Mouse (Mus musculus) neural tube, embryonic 15.5 days (tissue): Measurements from ENCODE around the gene Sncb. TPM values are rescaled to one million over a fixed set of nuclear protein-coding genes. Genes with fewer than 3 reads are reported as not detected.

Experiments used
- ATAC-seq: fragments of 200-750 bp; cut with Nextera tagmentation; 2 replicates; pipeline ENCODE4 v1.8.0; 2017; ENCODE audit warnings: mild to moderate bottlenecking, moderate TSS enrichment, moderate library complexity; ENCODE audit not compliant: low FRiP score
- H3K27ac ChIP-seq: fragments of 300-500 bp; sonication (generic); replicated peaks from 2 replicates; pipeline ENCODE4 v1.5.1; 2015; ENCODE audit warnings: mild to moderate bottlenecking, inconsistent platforms
- H3K27me3 ChIP-seq: fragments of 300-500 bp; sonication (generic); replicated peaks from 2 replicates; pipeline ENCODE4 v1.6.1; 2015; ENCODE audit warnings: inconsistent platforms
- H3K36me3 ChIP-seq: fragments of 300-500 bp; sonication (generic); 2 replicates; pipeline ENCODE4 v1.6.1; 2015; ENCODE audit warnings: inconsistent platforms
- H3K4me1 ChIP-seq: fragments of 300-500 bp; sonication (generic); 2 replicates; pipeline ENCODE4 v1.6.1; 2015; ENCODE audit warnings: inconsistent platforms
- H3K4me2 ChIP-seq: fragments of 300-500 bp; sonication (generic); 2 replicates; pipeline ENCODE4 v1.6.1; 2015; ENCODE audit warnings: inconsistent platforms, mild to moderate bottlenecking, moderate library complexity
- H3K4me3 ChIP-seq: fragments of 300-500 bp; sonication (generic); replicated peaks from 2 replicates; pipeline ENCODE4 v1.5.1; 2015; ENCODE audit warnings: mild to moderate bottlenecking, inconsistent platforms
- H3K9ac ChIP-seq: fragments of 300-500 bp; sonication (generic); replicated peaks from 2 replicates; pipeline ENCODE4 v1.6.1; 2015; ENCODE audit warnings: mild to moderate bottlenecking, inconsistent platforms
- H3K9me3 ChIP-seq: fragments of 300-500 bp; sonication (generic); replicated peaks from 2 replicates; pipeline ENCODE4 v1.6.1; 2016; ENCODE audit warnings: inconsistent platforms
- WGBS: fragments of 180-500 bp; shearing (Covaris S2); methylation state at CpG from one replicate; pipeline ENCODE4 v1.1.7; 2015; ENCODE audit warnings: mixed read lengths; 5-methylcytosine and 5-hydroxymethylcytosine counted together
- polyA plus RNA-seq: library from polyadenylated mRNA; unstranded; fragments of >200 nt; fragmentation: Nextera tagmentation; extraction: Ambion mirVana; gene quantifications from 2 replicates; pipeline ENCODE4 v1.2.1, GENCODE M21; 2015

Sncb gene
- polyA plus RNA-seq, 1 experiment from 2014 or later: 122 TPM

GRCm38 (mm10) chr13:54780592-54780991, 14.2 kb upstream of the Sncb start:
- WGBS: 79% methylated on average over 3 of the region's 3 CpGs
- H3K36me3 ChIP-seq: no peaks in the 10 kb centered on the region
- no peak overlapping the region; the same call in 1 of the 2 replicates for H3K27ac ChIP-seq
- peaks cover 6% of the 10 kb centered on the region; the same call in 1 of the 2 replicates for H3K4me1 ChIP-seq
- no peak overlapping the region for H3K4me2 ChIP-seq
- H3K27me3 ChIP-seq: no peaks in the 10 kb centered on the region
- no peak overlapping the region for H3K4me3 ChIP-seq
- H3K9me3 ChIP-seq: no peaks in the 10 kb centered on the region
- H3K9ac ChIP-seq: no peak overlapping the region
- no peak for ATAC-seq

DNA sequence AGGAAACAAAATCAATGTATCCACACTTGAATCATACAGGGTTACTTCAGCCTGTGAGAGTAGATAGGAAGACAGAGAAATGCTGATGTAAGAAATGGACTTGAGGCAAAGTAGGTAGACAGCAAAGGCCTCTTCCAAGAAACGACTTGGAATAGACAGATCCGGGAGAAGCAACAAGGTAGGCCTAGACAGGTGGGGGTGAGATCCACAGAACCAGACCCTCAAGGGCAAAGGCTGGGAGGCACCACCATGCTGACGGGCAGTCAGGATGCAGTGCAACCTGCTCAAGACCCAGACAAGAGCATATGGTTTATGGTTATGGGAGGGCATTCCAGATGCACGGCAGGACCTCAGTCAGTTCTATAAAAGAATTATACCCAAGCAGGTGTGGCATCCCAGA, 617 bp upstream of the Sncb start:
- no peaks in the 10 kb centered on the region for H3K9me3 ChIP-seq
- peaks cover 47% of the 10 kb centered on the region for H3K27me3 ChIP-seq
- no peak; the same call in 1 of the 2 replicates for ATAC-seq
- H3K27ac ChIP-seq: peak overlapping the region; percentile 79; the same call in 1 of the 2 replicates
- no peaks in the 10 kb centered on the region; the same call in 1 of the 2 replicates for H3K36me3 ChIP-seq
- WGBS: 62% methylated on average over 4 of the region's 4 CpGs
- peaks cover 28% of the 10 kb centered on the region for H3K4me1 ChIP-seq
- peak overlapping the region; percentile 60; the same call in 1 of the 2 replicates for H3K4me3 ChIP-seq
- H3K9ac ChIP-seq: no peak overlapping the region; the same call in 1 of the 2 replicates
- peak overlapping the region; percentile 69 for H3K4me2 ChIP-seq

DNA sequence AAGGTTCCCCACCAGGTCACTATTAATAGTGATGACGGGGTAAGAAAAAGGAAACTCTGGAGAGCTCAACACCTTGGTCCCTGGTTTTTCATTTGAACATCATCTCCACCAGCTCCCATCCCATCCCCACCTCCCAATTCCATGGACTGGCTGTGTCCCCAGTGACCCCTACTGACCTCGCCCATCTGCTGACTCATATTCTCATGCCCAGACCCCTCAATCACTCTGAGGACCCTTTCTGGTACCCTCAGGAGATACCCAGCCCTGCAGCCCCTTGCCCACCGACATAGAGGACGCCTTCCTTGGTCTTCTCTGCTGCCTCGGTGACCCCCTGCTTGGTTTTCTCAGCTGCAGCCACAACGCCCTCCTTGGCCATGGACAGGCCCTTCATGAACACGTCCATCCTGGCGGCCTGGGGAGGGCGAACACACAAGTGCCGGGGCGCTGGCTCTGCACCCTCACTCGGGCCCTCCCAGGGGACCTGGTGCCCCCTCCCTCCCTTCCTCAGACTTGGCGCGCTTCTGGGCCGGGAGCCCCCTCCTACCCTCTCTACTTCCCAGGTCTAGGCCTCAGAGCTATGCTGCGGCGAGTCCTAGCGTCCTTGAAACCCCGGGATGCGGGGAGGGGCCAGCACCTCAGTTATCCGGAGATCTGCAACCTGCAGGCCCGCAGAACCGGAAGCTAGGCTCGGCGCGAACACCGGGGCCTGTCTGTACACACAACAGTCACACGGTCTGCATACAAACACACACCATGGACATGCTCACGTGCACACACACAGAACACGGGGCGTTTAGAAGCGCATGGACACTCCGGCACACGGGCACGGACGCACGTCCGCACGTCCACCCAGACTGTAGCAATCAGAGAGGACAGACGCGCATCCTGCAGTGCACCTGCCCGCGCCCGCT, 859 bp downstream of the Sncb start:
- Histone ChIP-seq H3K9me3 (no peaks in the 10 kb centered on the region), H3K27ac (peak overlapping the region; percentile 79), H3K4me2 (peak overlapping the region; percentile 69), H3K27me3 (peaks cover 54% of the 10 kb centered on the region), H3K4me3 (peak overlapping the region; percentile 60), H3K4me1 (peaks cover 28% of the 10 kb centered on the region), H3K36me3 (no peaks in the 10 kb centered on the region; the same call in 1 of the 2 replicates), H3K9ac (peak overlapping the region; percentile 73)
- 7% methylated on average over 44 of the region's 44 CpGs for WGBS
- peak; percentile 71 for ATAC-seq

DNA sequence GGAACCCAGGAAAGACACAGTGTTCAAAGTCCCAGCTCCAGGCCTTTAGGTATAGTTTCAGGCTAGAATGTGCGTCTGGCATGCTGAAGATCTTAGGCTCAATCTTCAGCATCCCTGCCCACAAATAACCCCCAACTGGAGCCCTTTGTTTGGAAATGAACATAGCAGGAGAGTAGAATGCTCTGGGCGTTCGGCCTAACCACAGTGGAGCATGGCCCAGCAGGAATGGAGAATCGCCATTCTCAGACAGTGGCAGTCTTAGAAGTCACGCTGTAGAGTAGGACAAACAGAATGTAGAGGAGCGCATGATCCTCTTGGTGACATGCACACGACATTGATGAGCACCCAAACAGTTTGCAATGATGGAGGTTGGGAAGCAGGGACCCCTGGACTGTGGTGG, 5.5 kb downstream of the Sncb start:
- Histone ChIP-seq H3K27ac (no peak overlapping the region), H3K27me3 (peaks cover 45% of the 10 kb centered on the region), H3K9ac (no peak overlapping the region), H3K36me3 (no peaks in the 10 kb centered on the region; the same call in 1 of the 2 replicates), H3K4me3 (no peak overlapping the region), H3K4me1 (peaks cover 55% of the 10 kb centered on the region), H3K9me3 (no peaks in the 10 kb centered on the region), H3K4me2 (no peak overlapping the region)
- 77% methylated on average over 7 of the region's 7 CpGs for WGBS
- ATAC-seq: no peak

DNA sequence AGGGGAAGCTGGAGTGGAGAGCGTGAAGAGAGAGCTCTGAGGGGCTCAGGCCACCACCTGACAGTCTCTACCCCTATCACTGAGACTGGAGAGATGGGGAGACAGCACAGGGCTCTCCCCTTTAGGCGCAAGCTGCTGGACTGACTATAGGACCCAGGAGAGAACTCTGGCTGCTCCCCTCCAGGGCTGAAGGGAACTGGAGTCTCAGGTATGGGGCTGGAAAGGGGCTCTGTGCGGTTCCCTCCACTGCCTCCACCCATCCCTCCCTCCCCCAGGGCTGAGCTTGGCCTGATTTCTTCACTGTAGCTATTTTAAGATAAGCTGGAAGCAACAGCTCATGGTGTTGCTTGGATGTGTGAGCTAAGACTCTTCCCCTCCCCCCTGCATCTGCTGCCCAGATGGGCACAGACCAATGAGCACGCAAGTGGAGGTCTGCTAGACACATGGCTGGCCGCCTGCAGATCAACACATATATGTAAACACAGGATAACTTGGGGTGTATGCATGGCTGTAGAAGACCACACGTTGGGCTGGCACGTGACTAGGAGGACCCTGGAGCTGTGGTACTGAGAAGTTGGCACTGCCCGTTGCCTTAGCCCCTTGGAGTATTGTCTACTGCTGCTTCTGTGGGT, 6.1 kb downstream of the Sncb start:
- H3K27ac ChIP-seq: no peak overlapping the region
- 65% methylated on average over 8 of the region's 8 CpGs for WGBS
- no peak overlapping the region for H3K4me3 ChIP-seq
- no peaks in the 10 kb centered on the region for H3K9me3 ChIP-seq
- H3K4me1 ChIP-seq: peaks cover 55% of the 10 kb centered on the region
- no peak for ATAC-seq
- H3K4me2 ChIP-seq: no peak overlapping the region
- no peak overlapping the region for H3K9ac ChIP-seq
- H3K27me3 ChIP-seq: peaks cover 39% of the 10 kb centered on the region
- no peaks in the 10 kb centered on the region; the same call in 1 of the 2 replicates for H3K36me3 ChIP-seq

DNA sequence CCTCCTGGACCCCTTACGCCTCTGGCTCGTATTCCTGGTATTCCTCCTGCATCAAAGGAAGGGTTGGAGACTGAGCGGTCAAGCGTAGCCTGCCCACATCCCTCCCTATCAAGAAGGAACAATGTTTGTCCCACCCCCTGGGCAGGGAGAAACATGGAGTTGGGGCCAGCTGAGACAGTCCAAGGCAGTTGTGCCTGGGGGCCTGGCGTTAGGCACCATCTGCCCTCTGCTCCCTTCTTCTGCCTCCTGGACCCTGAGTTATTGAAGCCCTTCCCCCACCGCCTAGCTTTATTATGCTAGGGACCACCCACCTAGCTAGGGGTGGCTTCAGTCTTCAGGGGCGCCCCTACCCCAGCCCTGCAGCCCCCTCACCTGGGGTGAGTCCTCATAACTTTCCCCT, 6.9 kb downstream of the Sncb start:
- no peak overlapping the region; the same call in 1 of the 2 replicates for H3K9ac ChIP-seq
- peaks cover 33% of the 10 kb centered on the region for H3K27me3 ChIP-seq
- peak overlapping the region; percentile 44; the same call in 1 of the 2 replicates for H3K4me3 ChIP-seq
- H3K36me3 ChIP-seq: no peaks in the 10 kb centered on the region; the same call in 1 of the 2 replicates
- H3K4me2 ChIP-seq: peak overlapping the region; percentile 86
- no peak for ATAC-seq
- 5% methylated on average over 7 of the region's 7 CpGs for WGBS
- H3K4me1 ChIP-seq: peaks cover 55% of the 10 kb centered on the region
- H3K9me3 ChIP-seq: no peaks in the 10 kb centered on the region
- 0 out of 2 replicates have a peak overlapping the region, but pooled peaks have one; percentile 93 for H3K27ac ChIP-seq

GRCm38 (mm10) chr13:54758756-54759470, 7.5 kb downstream of the Sncb start:
- H3K4me3 ChIP-seq: peak overlapping the region; percentile 44
- no peaks in the 10 kb centered on the region for H3K9me3 ChIP-seq
- peak overlapping the region; percentile 55 for H3K9ac ChIP-seq
- peak overlapping the region; percentile 86 for H3K4me2 ChIP-seq
- no peaks in the 10 kb centered on the region; the same call in 1 of the 2 replicates for H3K36me3 ChIP-seq
- peaks cover 27% of the 10 kb centered on the region for H3K27me3 ChIP-seq
- peak; percentile 43; the same call in 1 of the 2 replicates for ATAC-seq
- H3K27ac ChIP-seq: peak overlapping the region; percentile 93
- H3K4me1 ChIP-seq: peaks cover 58% of the 10 kb centered on the region
- WGBS: 1% methylated on average over 29 of the region's 29 CpGs

GRCm38 (mm10) chr13:54758045-54758755, 8.2 kb downstream of the Sncb start:
- peak overlapping the region; percentile 57 for H3K9ac ChIP-seq
- no peaks in the 10 kb centered on the region for H3K9me3 ChIP-seq
- H3K27me3 ChIP-seq: peaks cover 20% of the 10 kb centered on the region
- H3K27ac ChIP-seq: peak overlapping the region; percentile 93
- no peaks in the 10 kb centered on the region; the same call in 1 of the 2 replicates for H3K36me3 ChIP-seq
- peak overlapping the region; percentile 44 for H3K4me3 ChIP-seq
- peaks cover 61% of the 10 kb centered on the region for H3K4me1 ChIP-seq
- ATAC-seq: peak; percentile 87
- peak overlapping the region; percentile 86 for H3K4me2 ChIP-seq
- under 1% methylated on average over 43 of the region's 43 CpGs for WGBS

- peaks cover 67% of the 10 kb centered on the region for H3K4me1 ChIP-seq
- no peaks in the 10 kb centered on the region for H3K36me3 ChIP-seq
- WGBS: 24% methylated on average over 10 of the region's 10 CpGs
- peak overlapping the region; percentile 55 for H3K9ac ChIP-seq
- peaks cover 11% of the 10 kb centered on the region; the same call in 1 of the 2 replicates for H3K27me3 ChIP-seq
- peak overlapping the region; percentile 44 for H3K4me3 ChIP-seq
- no peaks in the 10 kb centered on the region for H3K9me3 ChIP-seq
- ATAC-seq: 0 out of 2 replicates have a peak, but pooled peaks have one; percentile 0
- H3K27ac ChIP-seq: peak overlapping the region; percentile 93
- H3K4me2 ChIP-seq: peak overlapping the region; percentile 86
These were observed 9.1 kb downstream of the Sncb start for GRCm38 (mm10) chr13:54757093-54757830.

GRCm38 (mm10) chr13:54756156-54756712, 10.2 kb downstream of the Sncb start:
- Histone ChIP-seq H3K36me3 (no peaks in the 10 kb centered on the region), H3K27ac (no peak overlapping the region), H3K27me3 (peaks cover 13% of the 10 kb centered on the region; the same call in 1 of the 2 replicates), H3K4me1 (peaks cover 72% of the 10 kb centered on the region), H3K9ac (no peak overlapping the region), H3K4me2 (no peak overlapping the region), H3K4me3 (no peak overlapping the region), H3K9me3 (no peaks in the 10 kb centered on the region)
- ATAC-seq: no peak
- 89% methylated on average over 8 of the region's 8 CpGs for WGBS
